Mouse (Mus musculus): ENCODE measurements at regions not wholly inside any gene's neighbourhood (a gene's known extent, or its start where the extent isn't known, plus 50 kb on each side); places are given as distances from the start of the nearest gene placed in this dataset.

DNA sequence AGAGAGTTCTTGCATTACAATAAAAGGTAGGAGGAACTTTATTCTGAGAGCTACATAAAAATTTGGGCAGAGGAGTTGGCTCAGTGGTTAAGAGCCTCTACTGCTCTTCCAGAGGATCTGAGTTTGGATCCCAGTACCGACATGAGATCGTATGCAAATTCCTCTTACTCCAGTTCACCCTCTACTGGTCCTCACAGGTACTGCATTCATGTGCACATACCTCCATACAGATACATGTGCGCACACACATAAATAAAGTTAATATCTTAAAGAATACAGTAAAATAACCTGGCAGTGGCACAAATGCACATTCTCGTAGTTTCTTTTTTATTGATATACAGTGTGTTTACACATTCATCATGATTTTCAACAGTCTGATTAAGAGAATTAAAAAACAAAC lies 232.4 kb downstream of the Vps13c start:
- no peak for DNase-seq (ENCODE audit: low spot score)

DNA sequence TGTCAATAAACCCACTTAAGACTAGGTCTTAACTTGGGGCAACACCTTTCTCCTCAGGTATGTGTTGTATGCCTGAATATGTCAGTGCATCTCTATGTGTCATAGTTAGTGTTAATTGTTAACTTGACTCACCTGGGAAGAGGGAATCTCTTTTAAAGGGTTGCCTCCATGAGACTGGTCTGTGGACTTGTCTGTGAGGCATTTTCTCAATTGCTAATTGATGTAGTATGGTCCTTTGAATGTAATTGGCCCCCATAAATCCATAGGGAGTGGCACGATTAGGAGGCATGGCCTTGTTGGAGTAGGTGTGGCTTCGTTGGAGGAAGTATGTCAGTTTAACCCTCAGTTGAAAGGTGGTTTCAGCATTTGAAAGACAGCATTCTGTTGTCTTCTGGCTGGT lies 237.1 kb downstream of the Vps13c start:
- no peak for DNase-seq (ENCODE audit: low spot score)

DNA sequence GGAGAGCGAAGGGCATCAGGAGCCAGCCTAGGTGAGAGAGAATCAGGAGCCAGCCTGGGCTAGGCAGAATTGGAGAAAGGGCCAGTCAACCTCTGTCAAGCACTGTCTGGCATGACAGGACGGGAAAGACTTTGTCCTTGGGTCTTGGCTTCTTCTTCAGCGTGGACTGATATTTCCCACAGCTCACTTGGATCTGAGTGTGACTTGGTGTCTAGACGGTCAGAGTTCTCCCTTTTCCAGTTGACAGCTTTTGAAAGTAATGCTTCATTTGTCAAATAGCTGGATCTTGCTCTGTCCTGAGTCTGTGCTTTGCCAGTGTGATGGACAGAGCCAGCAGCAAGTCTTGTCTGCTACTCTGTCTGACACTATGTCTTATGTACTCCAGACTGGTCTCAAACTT lies 243.1 kb downstream of the Vps13c start:
- no peak for DNase-seq (ENCODE audit: low spot score)

DNA sequence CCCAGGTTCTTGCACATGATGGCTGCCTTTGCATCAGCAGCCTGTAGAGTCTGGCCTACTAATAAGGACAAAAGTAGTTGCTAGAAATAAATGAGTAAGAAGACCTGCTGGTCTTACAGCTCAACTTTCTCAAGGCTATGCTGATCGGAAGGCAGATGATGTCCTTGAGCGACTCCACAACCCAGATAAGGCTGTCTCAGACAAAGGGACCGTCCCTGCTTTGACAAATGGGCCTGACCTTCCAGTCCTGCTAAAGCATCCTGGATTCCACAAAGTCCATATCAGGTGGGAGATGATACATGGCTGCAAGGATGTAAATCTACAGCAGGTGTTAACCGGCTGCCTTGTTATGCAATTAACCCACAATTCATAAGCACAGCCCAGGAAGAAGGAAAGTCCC lies 244.8 kb downstream of the Vps13c start:
- DNase-seq (ENCODE audit: low spot score) = no peak

DNA sequence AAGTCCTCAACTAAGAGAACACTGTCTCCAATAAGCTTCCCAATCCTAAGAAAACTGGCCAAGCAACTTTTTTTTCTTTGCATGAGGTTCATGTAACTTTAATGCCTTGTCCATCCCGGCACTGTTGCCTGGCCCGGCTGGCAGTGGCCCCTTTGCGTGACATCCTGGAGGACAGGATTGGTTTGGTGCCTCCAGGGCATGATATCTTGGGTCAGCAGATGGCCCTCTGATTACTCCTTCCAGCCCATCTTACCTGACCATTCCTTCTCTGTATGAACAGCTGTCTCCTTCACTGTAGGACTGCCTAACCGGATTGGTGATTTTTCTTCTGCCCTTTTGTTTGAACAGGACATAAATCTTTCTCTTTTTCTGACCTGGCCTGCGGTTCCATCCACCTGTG lies 254.4 kb downstream of the Vps13c start:
- no peak for DNase-seq (ENCODE audit: low spot score)

DNA sequence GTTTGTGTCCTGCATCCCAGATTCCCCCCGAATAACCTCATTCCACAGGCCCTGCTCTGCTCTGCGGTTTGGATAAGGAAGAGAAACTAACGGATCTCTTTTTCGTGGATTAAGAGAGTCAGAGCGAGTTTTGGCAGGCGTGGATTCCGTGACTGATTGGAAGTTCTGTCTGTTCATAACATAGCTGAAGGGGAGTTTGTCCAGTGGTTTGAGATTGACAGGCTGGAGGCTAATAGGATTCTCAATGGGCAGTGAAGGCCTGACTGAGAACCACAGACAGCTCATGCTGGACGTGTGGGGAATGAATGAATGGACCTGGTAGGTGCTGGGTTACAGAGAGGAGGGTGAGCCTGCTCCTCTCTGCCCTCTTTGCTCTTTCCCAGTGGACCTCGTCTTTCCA lies 269.6 kb downstream of the Vps13c start:
- DNase-seq (ENCODE audit: low spot score) = no peak

DNA sequence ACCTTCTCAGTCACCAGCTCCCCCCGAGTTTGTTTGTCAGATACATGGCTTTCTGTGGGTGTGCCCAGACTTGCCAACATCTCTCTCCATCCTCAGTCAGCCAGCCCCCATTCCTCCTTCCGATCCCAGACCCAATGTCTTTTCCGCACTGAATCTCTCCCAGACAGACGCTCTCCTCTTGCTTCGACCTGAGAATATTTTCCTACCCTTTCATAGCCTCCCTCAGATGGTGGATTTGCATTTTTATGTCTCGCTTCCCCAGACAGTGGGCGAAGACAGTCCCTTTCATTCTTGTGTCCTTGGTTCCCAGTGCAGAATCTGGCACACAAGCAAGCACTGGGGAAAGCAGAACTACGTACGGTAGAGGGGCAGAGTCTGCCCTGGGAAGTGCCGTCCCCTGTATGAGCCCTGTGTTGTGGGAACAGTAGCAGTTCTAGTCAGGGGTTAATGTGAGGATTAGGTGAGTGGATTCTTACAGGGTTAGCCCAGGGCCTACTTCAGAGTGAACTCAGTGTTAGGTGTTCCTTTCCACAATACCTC lies 275.0 kb downstream of the Vps13c start:
- no peak for DNase-seq (ENCODE audit: low spot score)

DNA sequence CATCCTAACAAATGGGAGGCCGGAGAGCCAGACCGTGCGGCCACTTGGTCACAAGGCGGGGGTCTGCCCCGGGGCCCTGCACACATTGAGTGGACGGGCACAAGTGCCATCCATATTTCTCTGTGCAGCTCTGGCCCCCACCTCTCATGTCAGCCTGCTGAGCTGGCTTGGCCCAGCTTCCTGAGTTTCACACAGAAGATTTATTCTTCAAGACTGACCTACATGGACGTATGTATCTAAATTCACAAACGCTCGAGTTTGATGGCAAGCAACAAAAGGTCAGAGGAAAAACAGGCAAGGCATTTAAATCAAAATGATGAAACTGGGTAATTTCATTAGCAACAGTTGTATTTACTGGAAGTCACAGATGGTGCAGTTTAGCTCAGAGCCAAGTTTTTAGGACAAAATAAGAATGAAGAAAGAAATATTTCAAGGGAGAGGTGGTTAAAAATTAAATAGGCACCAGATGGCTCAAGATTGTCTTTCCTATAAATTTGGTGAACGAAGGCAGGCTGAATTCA lies 276.1 kb downstream of the Vps13c start:
- no peak for DNase-seq (ENCODE audit: low spot score)

DNA sequence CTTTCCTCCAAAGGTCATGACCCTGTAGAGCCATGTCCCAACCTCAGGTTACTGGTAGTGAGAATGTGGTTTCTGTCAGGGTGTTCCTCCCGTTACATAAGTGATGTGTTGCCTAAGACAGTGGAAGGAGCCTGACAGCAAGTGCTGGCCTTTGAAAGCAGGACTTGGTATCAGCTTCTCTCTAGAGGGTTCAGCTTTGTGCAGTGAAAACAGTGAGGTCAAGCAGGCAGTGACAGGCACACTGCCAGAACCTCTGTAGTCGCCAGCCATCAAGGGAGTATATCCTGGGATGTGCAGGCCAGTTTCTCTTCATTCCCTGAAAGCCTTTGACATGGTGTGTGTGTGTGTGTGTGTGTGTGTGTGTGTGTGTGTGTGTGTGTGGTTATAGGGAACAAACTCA lies 278.1 kb downstream of the Vps13c start:
- DNase-seq (ENCODE audit: low spot score) = no peak

DNA sequence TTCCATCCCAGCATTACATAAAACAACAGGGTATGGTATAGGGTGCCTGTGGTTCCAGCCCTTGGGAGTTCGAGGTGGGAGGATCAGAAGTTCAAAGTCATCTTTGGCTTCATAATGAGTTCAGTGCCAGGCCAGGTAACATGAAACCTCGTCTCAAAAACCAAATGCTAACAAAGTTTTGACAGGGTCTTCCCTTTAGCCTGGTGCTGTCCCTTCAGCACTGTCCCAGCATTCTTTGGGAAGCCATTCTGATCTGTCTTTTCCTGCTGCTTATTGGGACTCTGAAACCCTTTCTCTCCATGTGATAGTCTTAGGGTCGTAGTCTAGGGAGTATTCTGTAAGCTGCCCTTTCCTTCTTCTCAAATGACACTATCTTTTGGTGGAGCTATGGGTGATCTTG lies 282.1 kb downstream of the Vps13c start:
- DNase-seq (ENCODE audit: low spot score) = no peak

DNA sequence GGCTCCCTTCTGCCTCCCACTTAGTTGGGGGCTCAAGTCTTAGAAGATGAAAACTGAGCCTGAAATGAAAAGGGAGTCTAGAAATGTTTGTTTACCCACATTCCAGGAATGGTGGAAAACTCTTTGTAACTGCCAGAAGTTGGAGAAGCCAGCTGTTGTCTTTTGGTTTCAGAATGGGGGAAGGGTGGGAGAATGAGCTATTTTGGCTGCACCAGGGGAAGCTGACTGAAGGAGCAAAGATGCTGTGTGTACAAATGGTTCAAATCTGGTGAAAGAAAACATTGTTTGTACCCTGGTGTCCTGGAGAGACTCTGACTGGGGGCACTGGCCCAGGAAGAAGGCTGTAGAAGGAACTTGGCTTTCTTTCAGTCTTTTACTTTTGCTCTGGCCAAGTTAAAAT lies 291.1 kb downstream of the Vps13c start:
- no peak for DNase-seq (ENCODE audit: low spot score)

DNA sequence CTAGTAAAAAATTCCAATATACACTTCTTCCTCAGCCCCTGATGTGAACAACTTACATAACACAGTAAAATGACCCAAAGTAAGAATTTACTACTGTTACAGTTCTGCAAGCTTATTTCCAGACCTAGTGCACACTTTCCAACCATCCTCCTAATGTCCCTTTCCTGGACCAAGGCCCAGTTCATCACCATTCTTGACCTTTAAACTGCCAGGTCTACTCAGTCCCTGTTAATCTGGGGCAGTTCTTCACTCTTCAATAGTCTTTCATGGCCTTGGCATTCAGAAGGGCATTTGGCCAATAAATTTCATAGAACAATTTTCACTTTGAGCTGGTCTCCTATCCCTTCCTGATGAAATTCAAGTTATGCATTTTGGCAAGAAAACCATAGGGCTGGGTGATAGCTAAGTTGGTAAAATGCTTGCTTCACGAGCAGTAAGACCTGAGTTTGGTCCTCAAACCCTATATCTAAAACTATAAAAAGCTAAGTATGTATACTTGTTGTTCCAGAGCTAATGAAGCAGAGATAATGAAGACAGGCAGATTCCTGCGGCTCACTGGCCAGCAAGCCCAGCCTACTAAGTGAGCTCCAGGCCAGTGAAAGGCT lies 295.4 kb downstream of the Vps13c start:
- peak; percentile 43 for DNase-seq (ENCODE audit: low spot score)

DNA sequence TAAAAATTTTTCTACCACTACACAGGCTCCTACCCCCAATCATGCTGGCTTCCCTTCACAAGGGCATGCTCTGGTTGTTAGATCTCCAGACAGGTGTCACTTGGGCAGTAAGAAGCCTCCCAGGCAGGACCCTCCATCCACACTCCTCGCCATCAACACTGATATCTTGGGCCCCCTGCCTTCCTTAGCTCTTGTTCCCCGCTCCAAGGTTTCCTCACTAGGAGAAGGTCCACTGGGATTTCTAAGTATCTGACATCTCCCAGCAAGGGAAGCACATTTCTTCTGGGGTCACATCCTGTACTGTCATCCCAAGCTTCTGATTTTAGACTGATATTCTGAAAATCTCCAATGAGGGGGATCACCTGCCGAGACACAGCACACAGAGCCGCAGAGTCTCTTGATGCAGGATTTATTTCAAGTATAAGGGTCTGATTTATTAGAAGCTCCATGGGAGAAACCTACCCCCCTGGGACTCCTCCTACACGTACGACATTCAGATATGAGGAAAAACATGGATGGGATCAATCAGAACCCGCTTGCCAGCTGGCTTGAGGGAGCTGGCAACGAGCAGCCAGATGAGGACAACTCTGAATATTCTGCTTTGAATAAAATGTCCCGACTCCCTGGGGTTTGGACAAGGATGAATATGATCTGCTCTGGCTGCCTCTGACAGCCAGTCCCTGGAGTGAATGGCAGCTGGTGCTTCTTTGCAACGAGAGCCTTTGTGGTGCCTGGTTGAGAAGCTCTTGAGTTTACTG lies 322.8 kb downstream of the Vps13c start:
- no peak for DNase-seq (ENCODE audit: low spot score)

DNA sequence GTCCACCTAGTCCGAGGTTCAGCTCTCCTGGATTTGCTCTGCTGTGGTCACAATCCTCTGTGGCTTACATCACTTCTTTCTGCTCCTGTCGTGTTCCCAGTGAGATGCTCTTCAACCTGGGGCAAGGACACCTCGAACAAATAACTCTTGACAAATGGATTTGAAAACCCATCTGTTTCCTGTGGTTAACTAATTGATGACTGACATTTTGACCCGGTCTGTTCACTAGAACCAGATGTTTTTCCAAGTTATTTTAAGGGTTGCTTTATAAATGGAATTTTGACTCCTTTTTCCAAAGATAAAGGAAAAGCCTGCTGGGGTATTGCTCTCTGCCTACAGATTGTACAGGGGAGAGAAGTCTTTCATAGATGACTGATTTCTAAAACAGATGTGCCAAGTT lies 326.4 kb downstream of the Vps13c start:
- no peak for DNase-seq (ENCODE audit: low spot score)

DNA sequence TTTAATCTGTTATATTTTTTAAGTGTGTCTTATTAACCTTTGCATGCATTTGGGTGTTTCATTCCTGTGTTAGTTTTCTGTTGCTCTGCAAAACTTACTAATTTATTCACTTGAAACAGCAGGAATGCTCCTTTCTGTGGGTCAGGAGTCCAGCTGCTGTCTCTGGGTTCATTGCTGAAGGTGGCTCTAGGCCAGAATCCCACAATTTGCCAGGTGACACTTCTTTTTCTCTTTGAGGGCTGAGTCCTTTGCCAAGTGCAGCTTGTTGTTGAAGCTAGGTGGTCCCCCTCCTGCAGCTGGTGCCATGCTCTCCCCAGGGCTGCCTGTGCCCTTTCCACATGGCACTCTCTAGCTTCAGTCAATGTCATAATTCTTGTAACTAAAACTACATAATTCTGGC lies 348.7 kb downstream of the Vps13c start:
- no peak for DNase-seq (ENCODE audit: low spot score)

DNA sequence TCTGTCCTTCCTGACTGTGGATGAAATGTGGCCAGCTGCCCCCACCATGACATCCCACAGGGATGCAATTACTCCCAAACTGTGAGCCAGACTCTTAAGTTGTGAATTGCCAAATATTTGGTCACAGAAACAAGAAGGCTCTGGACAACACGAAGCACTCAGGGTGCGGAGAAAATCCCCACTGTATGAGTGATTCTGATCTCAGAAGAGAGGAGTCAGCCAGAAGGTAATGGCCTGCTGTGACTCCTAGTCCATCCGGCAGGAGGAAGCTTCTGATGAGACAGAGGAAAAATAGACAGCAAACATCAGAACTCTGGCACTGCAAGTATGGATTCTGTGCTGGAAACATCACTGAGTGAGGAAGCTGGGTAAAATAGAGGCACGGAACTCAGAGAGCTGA lies 359.6 kb downstream of the Vps13c start:
- no peak for DNase-seq (ENCODE audit: low spot score)

DNA sequence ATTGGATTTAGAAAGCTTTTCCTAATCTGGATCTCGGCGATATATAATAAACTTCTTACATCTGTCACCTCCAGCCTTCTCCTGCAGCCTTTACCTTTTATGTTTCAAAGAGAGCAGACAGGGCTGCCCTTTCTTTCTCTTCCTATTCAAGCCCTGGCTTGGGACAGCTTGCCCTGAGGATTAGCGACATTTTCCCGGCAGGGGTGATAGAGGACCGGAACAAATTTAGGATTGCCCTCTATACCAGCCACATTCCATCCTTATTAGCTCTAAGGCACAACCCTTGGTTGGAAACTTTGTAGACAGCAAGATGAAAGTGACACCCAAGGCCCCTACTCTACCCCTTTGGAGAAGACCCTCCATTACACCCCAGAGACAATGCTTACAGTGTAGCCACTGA lies 360.8 kb downstream of the Vps13c start:
- no peak for DNase-seq (ENCODE audit: low spot score)

DNA sequence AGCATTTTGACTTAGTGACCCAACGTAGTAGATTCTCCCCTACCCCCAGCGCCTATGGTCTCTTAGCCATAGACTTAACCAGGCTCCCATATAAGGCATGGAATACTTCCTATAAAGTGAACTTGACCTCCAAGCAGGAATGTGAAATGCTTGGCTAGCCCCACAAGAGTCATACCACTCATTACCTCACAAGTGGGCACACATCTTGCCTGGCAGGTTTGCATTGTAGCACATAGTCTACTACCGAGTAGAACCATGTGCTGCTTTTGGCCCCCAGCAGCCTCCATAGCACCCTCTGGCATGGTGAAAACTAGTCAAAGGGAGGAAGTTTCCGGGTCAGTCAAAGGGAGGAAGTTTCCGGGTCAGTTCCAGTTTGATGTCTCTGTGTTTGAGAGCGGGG lies 385.5 kb downstream of the Vps13c start:
- no peak for DNase-seq (ENCODE audit: low spot score)

DNA sequence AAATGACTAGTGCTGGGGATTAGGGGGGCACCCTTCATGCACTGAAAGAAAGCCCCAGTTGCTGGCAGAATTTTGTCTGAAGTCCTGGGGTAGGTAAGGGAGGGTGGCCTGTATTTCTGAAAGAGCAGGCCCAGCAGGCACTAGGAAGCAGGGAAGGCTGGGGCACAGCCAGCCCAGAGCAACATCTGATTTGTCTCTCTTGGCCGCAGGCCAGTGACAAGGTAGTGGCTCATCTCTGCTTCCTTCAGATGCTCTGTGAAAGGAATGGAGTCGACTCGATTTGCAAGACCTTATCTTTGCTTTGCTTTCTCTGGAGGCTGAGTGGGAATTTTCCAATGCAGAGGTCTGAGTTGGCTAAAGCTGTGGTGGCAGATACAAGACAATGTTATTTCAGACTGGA lies 390.9 kb downstream of the Vps13c start:
- no peak for DNase-seq (ENCODE audit: low spot score)

DNA sequence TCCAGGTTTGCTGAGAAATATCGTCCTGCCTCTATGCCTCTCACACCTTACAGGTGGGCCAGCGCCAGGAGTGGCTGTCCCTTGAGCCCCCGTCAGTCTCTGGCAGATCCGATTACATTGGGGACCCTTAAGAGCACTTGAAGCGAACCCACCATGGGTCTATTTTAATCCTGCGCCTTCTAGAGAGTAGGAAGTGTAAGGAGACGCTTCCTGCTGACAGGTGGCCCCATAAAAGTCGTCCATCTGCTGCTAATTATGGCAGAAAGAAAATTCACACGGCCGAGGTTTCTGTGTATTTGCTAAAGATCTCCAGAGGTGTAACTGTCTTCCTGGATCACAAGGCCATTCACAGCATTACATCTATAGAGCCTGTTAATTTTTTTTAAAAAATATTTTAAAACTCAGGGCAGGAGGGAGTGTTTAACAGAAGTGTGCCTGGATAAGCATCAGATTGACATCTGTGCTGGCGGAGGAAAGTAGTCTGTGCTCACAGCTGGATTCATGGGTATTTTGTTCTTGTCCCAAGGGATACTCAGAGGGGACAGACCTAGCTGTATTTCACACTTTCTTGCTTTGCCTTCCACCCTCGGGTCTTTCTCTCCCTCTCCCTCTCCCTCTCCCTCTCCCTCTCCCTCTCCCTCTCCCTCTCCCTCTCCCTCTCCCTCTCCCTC lies 394.9 kb downstream of the Vps13c start:
- DNase-seq (ENCODE audit: low spot score) = no peak

DNA sequence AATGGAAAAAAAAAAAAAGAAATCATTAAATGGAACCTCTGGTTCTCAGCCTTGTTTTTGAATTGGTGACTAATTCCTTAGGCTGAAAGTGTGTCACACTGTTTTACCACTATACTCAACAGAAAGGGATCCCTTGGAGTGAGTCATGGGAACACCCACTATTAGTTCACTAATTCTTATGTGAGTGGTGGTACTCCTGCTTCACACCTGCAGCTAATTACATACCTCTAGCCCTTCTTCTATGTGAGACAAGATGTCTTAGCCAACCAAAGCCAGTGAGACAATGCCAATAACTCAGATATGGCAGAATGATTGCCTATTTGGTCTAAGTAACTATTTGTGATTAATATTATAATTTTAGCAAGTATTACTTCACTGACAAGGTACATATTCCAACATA lies 398.9 kb downstream of the Vps13c start:
- DNase-seq (ENCODE audit: low spot score) = no peak

DNA sequence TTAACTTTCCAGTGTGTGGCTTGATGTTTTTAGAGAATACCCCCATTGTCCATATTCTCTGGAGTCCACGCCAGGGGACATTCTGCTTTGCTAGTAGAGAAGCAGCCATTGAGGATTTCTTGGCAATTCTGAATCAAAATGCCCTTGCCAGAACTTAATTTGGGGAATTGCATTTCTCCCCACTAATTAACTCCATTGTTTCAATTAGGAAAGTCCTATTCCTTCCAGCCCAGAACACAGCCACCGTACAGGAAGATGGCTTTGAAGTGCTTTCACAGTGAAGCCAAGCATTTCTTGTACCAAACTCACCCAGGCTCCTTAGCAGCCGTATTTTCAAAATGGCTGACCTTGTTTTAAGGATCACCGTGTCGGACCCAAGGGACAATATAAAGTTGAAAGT lies 399.4 kb downstream of the Vps13c start:
- DNase-seq (ENCODE audit: low spot score) = no peak

DNA sequence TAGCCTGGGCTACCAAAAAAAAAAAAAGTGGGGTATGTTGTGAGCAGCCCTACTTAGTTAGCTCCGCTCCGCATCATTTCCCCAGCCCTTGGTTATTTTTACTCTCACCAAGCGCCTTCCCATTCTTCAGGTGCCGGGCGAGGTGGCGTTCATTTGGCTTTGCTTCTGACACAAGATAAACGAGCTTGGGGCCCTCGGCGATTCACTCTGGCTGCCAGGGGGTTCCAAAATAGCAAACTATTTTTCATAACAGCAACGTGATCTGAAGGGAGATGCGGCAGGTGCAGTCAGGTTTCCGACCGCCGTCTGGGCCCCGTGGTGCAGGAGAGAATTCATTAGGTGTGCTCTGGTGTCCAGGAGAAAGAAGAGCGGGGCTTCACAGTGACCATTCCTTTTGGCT lies 403.6 kb upstream of the Rora start:
- no peak for DNase-seq (ENCODE audit: low spot score)
